Mouse (Mus musculus) liver, embryonic 14.5 days (tissue): ENCODE results near the gene Tyw3.

ENCODE experiments used
- CTCF ChIP-seq: IDR thresholded peaks from 2 replicates; pipeline ENCODE4 v1.5.1; 2016; ENCODE audit warnings: antibody characterized with exemption, low read depth, control low read depth
- EP300 ChIP-seq: IDR thresholded peaks from 2 replicates; pipeline ENCODE4 v1.6.1; 2016; ENCODE audit warnings: antibody characterized with exemption, low read depth

- TF ChIP-seq CTCF (no peak), EP300 (no peak)
Observed at GRCm38 (mm10) chr3:154615304-154615703, 18.4 kb upstream of the Tyw3 start.
